In the genomic region with DNA sequence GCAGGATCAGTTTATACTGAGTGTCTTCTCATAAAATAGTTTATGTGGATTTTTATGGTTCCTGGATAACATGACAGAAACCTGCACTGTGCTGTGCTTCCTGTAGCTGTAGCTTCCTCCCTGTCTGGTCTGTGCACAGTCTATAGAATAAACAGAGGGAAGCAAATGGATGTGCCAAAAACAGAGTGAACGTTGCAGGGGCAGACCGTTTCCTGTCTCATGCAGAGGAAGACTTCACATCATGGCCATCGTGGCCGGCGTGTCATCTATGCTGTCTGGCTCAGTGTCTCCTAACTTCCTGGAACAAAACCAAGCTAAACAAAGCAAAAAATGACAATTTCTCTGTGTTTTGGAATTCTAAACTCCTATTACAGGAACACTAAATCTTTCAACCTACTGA, we compare ENCODE assay signal across 14 mouse cellular contexts.
A peak's percentile ranks its signal among the peaks of the same experiment; 100 is the strongest.
DNase-seq lines count a peak whose midpoint lies in the region; ATAC-seq and TF ChIP-seq lines count a peak whose summit lies in the region.
"Had no signal": no experiment of that assay in that cellular context is flagged by ENCODE, and none has a peak within 500 bp of the region (broad histone marks: within the 10 kb centered on the region; RNA-seq: fewer than 3 reads in every experiment).

No protein-coding gene starts in this region.

- H3K4me3 ChIP-seq in intestine, embryonic 14.5 days (ENCODE audit: low read depth, low read length) = no peak overlapping the region
- no peak overlapping the region for H3K4me3 ChIP-seq in intestine, postnatal 0 days (ENCODE audit: low read depth, low read length)
- no peak overlapping the region for H3K4me3 ChIP-seq in stomach, embryonic 14.5 days (ENCODE audit: low read depth, low read length)
- no peak overlapping the region for H3K4me3 ChIP-seq in stomach, postnatal 0 days (ENCODE audit: low read depth, low read length)
- H3K4me3 ChIP-seq in kidney, embryonic 16.5 days (ENCODE audit: low read length) = no peak overlapping the region
- H3K4me3 ChIP-seq: limb, embryonic 13.5 days; midbrain, embryonic 10.5 days; neural tube, embryonic 13.5 days had no signal

- peak; percentile 74; the same call in 1 of the 2 replicates for ATAC-seq in intestine, embryonic 14.5 days (replicated peaks; ENCODE audit: low FRiP score, low TSS enrichment, low read depth)
- ATAC-seq in intestine, postnatal 0 days = no peak
- no peak for ATAC-seq in stomach, embryonic 14.5 days (ENCODE audit: insufficient number of reproducible peaks, insufficient read depth, low FRiP score, low read depth)
- no peak for ATAC-seq in stomach, postnatal 0 days (ENCODE audit: low FRiP score, low TSS enrichment)
- peak; percentile 85 for ATAC-seq in kidney, embryonic 16.5 days (ENCODE audit: low FRiP score, low TSS enrichment)
- ATAC-seq: forebrain, embryonic 16.5 days had no signal

- TF ChIP-seq EP300 in stomach, postnatal 0 days (optimal IDR thresholded peaks at IDR 0.05) = no peak

- peaks cover 5% of the 10 kb centered on the region for H3K4me1 ChIP-seq in intestine, embryonic 14.5 days (replicated peaks; ENCODE audit: control insufficient read depth, insufficient read depth, low read length)
- no peaks in the 10 kb centered on the region for H3K4me1 ChIP-seq in intestine, postnatal 0 days (replicated peaks; ENCODE audit: control insufficient read depth, insufficient read depth, low read length)
- H3K4me1 ChIP-seq in stomach, embryonic 14.5 days (ENCODE audit: control insufficient read depth, insufficient read depth, low read length) = no peaks in the 10 kb centered on the region
- H3K4me1 ChIP-seq in stomach, postnatal 0 days (replicated peaks; ENCODE audit: control insufficient read depth, insufficient read depth) = no peaks in the 10 kb centered on the region
- H3K4me1 ChIP-seq in kidney, embryonic 16.5 days (ENCODE audit: insufficient read depth, low read length) = no peaks in the 10 kb centered on the region
- H3K4me1 ChIP-seq: midbrain, embryonic 10.5 days; neural tube, embryonic 13.5 days had no signal

- H3K9me3 ChIP-seq in intestine, embryonic 14.5 days (ENCODE audit: control insufficient read depth, low read length) = no peaks in the 10 kb centered on the region
- no peaks in the 10 kb centered on the region for H3K9me3 ChIP-seq in intestine, postnatal 0 days (ENCODE audit: control insufficient read depth)
- H3K9me3 ChIP-seq in stomach, embryonic 14.5 days (ENCODE audit: control insufficient read depth, low read depth, low read length) = no peaks in the 10 kb centered on the region
- H3K9me3 ChIP-seq in stomach, postnatal 0 days (ENCODE audit: control insufficient read depth, low read length) = no peaks in the 10 kb centered on the region
- H3K9me3 ChIP-seq in kidney, embryonic 16.5 days (ENCODE audit: low read length) = no peaks in the 10 kb centered on the region
- H3K9me3 ChIP-seq: midbrain, embryonic 10.5 days; neural tube, embryonic 13.5 days had no signal

- H3K27ac ChIP-seq in intestine, embryonic 14.5 days (ENCODE audit: low read depth) = peak overlapping the region; percentile 76
- no peak overlapping the region for H3K27ac ChIP-seq in intestine, postnatal 0 days (ENCODE audit: low read depth, low read length)
- H3K27ac ChIP-seq in stomach, embryonic 14.5 days (ENCODE audit: low read length) = peak overlapping the region; percentile 30; the same call in 1 of the 2 replicates
- H3K27ac ChIP-seq in stomach, postnatal 0 days (replicated peaks) = no peak overlapping the region
- H3K27ac ChIP-seq in kidney, embryonic 16.5 days (ENCODE audit: low read length) = peak overlapping the region; percentile 37
- H3K27ac ChIP-seq: limb, embryonic 13.5 days; midbrain, embryonic 10.5 days; neural tube, embryonic 13.5 days had no signal

- H3K36me3 ChIP-seq in intestine, embryonic 14.5 days (ENCODE audit: control insufficient read depth, insufficient read depth, low read length) = no peaks in the 10 kb centered on the region
- H3K36me3 ChIP-seq in intestine, postnatal 0 days (ENCODE audit: control insufficient read depth, insufficient read depth) = no peaks in the 10 kb centered on the region
- H3K36me3 ChIP-seq in stomach, embryonic 14.5 days (ENCODE audit: control insufficient read depth, insufficient read depth, low read length) = no peaks in the 10 kb centered on the region
- no peaks in the 10 kb centered on the region for H3K36me3 ChIP-seq in stomach, postnatal 0 days (ENCODE audit: control insufficient read depth, insufficient read depth, low read length)
- H3K36me3 ChIP-seq in kidney, embryonic 16.5 days (ENCODE audit: insufficient read depth, low read length) = no peaks in the 10 kb centered on the region
- H3K36me3 ChIP-seq: limb, embryonic 13.5 days; midbrain, embryonic 10.5 days; neural tube, embryonic 13.5 days had no signal

- no peak for DNase-seq in intestine, embryonic 14.5 days (ENCODE audit: low spot score)
- DNase-seq in stomach, postnatal 0 days (ENCODE audit: low spot score) = no peak
- DNase-seq in thymus, postnatal 4 days = peak; percentile 47
- no peak for DNase-seq in right cerebral cortex, adult 2 months (ENCODE audit: low spot score in 2 of 2)
- DNase-seq in cerebellum, postnatal 25 days = no peak
- DNase-seq: cerebellum, adult 18-20 months; right cerebral cortex, postnatal 25 days had no signal

- no peak overlapping the region for H3K4me2 ChIP-seq in intestine, embryonic 14.5 days (ENCODE audit: low read length)
- no peak overlapping the region for H3K4me2 ChIP-seq in intestine, postnatal 0 days (replicated peaks; ENCODE audit: low read depth)
- H3K4me2 ChIP-seq in stomach, embryonic 14.5 days (replicated peaks; ENCODE audit: low read depth, low read length) = no peak overlapping the region
- H3K4me2 ChIP-seq in stomach, postnatal 0 days (replicated peaks; ENCODE audit: low read depth) = no peak overlapping the region
- H3K4me2 ChIP-seq in kidney, embryonic 16.5 days (replicated peaks; ENCODE audit: low read depth, low read length) = no peak overlapping the region
- H3K4me2 ChIP-seq: limb, embryonic 13.5 days; neural tube, embryonic 13.5 days had no signal

- H3K27me3 ChIP-seq in intestine, embryonic 14.5 days (replicated peaks; ENCODE audit: control insufficient read depth, insufficient read depth, low read length) = no peaks in the 10 kb centered on the region
- H3K27me3 ChIP-seq in intestine, postnatal 0 days (replicated peaks; ENCODE audit: control insufficient read depth, insufficient read depth, low read length) = no peaks in the 10 kb centered on the region
- H3K27me3 ChIP-seq in stomach, embryonic 14.5 days (ENCODE audit: control insufficient read depth, insufficient read depth, low read length) = no peaks in the 10 kb centered on the region
- H3K27me3 ChIP-seq in stomach, postnatal 0 days (ENCODE audit: control insufficient read depth, insufficient read depth, low read length) = no peaks in the 10 kb centered on the region
- no peaks in the 10 kb centered on the region for H3K27me3 ChIP-seq in kidney, embryonic 16.5 days (ENCODE audit: insufficient read depth, low read length)
- H3K27me3 ChIP-seq: limb, embryonic 13.5 days; neural tube, embryonic 13.5 days had no signal

- 16% methylated on average over 5 of the region's 5 CpGs for WGBS in intestine, embryonic 14.5 days
- 54% methylated on average over 5 of the region's 5 CpGs for WGBS in intestine, postnatal 0 days
- WGBS in stomach, embryonic 14.5 days = 43% methylated on average over 5 of the region's 5 CpGs
- 43% methylated on average over 5 of the region's 5 CpGs for WGBS in stomach, postnatal 0 days
- 50% methylated on average over 5 of the region's 5 CpGs for WGBS in kidney, embryonic 16.5 days

- no peak overlapping the region for H3K9ac ChIP-seq in intestine, embryonic 14.5 days (ENCODE audit: low read length)
- no peak overlapping the region for H3K9ac ChIP-seq in intestine, postnatal 0 days (ENCODE audit: low read depth, low read length)
- H3K9ac ChIP-seq in stomach, embryonic 14.5 days (replicated peaks; ENCODE audit: low read depth, low read length) = no peak overlapping the region
- no peak overlapping the region for H3K9ac ChIP-seq in stomach, postnatal 0 days (ENCODE audit: low read length)
- H3K9ac ChIP-seq in kidney, embryonic 16.5 days (replicated peaks; ENCODE audit: low read length) = no peak overlapping the region
- H3K9ac ChIP-seq: limb, embryonic 13.5 days; neural tube, embryonic 13.5 days had no signal

- TF ChIP-seq CTCF in intestine, postnatal 0 days (IDR thresholded peaks at IDR 0.05; ENCODE audit: low read depth) = no peak
- TF ChIP-seq CTCF in stomach, postnatal 0 days (IDR thresholded peaks at IDR 0.05; ENCODE audit: low read depth) = no peak

Comparison
In these comparisons a context has a peak if more than half of its experiments do, and no peak if none do; other contexts are left out.
1. ATAC-seq: peak in intestine, embryonic 14.5 days (single experiment) and kidney, embryonic 16.5 days (single experiment); none in intestine, postnatal 0 days (single experiment), stomach, embryonic 14.5 days (single experiment) and stomach, postnatal 0 days (single experiment).
2. H3K27ac ChIP-seq: peak in intestine, embryonic 14.5 days (single experiment), stomach, embryonic 14.5 days (single experiment) and kidney, embryonic 16.5 days (single experiment); none in intestine, postnatal 0 days (single experiment) and stomach, postnatal 0 days (single experiment).